Mouse (Mus musculus) kidney, embryonic 14.5 days (tissue): Measurements from ENCODE around the gene Grk2. TPM values are rescaled to one million over a fixed set of nuclear protein-coding genes. Genes with fewer than 3 reads are reported as not detected.
"Not testable (repeated sequence)": the region's sequence is repeated elsewhere in the genome, so short reads cannot be mapped to it uniquely, and the experiment has no call there.

Experiments
- ATAC-seq: fragments of 200-750 bp; cut with Nextera tagmentation; 2 replicates; pipeline ENCODE4 v1.8.0; 2017; ENCODE audit warnings: moderate number of reproducible peaks, mild to moderate bottlenecking, moderate TSS enrichment, moderate library complexity; ENCODE audit not compliant: low FRiP score, low TSS enrichment
- H3K27ac ChIP-seq: fragments of 300-500 bp; sonication (generic); 2 replicates; pipeline ENCODE4 v1.5.1; 2014; ENCODE audit warnings: low read depth, mild to moderate bottlenecking, low read length, moderate library complexity, mixed read lengths
- H3K27me3 ChIP-seq: fragments of 300-500 bp; sonication (generic); 2 replicates; pipeline ENCODE4 v1.6.1; 2014; ENCODE audit warnings: mild to moderate bottlenecking, low read length; ENCODE audit not compliant: control insufficient read depth, insufficient read depth
- H3K36me3 ChIP-seq: fragments of 300-500 bp; sonication (generic); 2 replicates; pipeline ENCODE4 v1.6.1; 2014; ENCODE audit warnings: low read length, mixed read lengths; ENCODE audit not compliant: control insufficient read depth, insufficient read depth
- H3K4me1 ChIP-seq: fragments of 300-500 bp; sonication (generic); 2 replicates; pipeline ENCODE4 v1.6.1; 2014; ENCODE audit warnings: low read length, mixed read lengths; ENCODE audit not compliant: control insufficient read depth, insufficient read depth
- H3K4me2 ChIP-seq: fragments of 300-500 bp; sonication (generic); replicated peaks from 2 replicates; pipeline ENCODE4 v1.6.1; 2014; ENCODE audit warnings: low read depth, mild to moderate bottlenecking, low read length
- H3K4me3 ChIP-seq: fragments of 300-500 bp; sonication (generic); 2 replicates; pipeline ENCODE4 v1.5.1; 2014; ENCODE audit warnings: mild to moderate bottlenecking, low read length
- H3K9ac ChIP-seq: fragments of 300-500 bp; sonication (generic); 2 replicates; pipeline ENCODE4 v1.6.1; 2014; ENCODE audit warnings: low read depth, mild to moderate bottlenecking, low read length, moderate library complexity
- H3K9me3 ChIP-seq: fragments of 300-500 bp; sonication (generic); 2 replicates; pipeline ENCODE4 v1.6.1; 2016; ENCODE audit warnings: low read length; ENCODE audit not compliant: control insufficient read depth
- WGBS: fragments of 180-500 bp; shearing (Covaris S2); extraction: QIAGEN DNeasy Blood & Tissue Kit; methylation state at CpG from one replicate; pipeline ENCODE4 v1.1.7; 2014; 5-methylcytosine and 5-hydroxymethylcytosine counted together
- microRNA-seq: library from miRNA; unstranded; fragments of <30 nt; microRNA quantifications from one replicate; pipeline ENCODE4, GENCODE M21; 2016
- polyA plus RNA-seq: library from polyadenylated mRNA; unstranded; fragments of >200 nt; fragmentation: Nextera tagmentation; extraction: Ambion mirVana; gene quantifications from 2 replicates; pipeline ENCODE4 v1.2.1, GENCODE M21; 2014

Gene Grk2
- polyA plus RNA-seq, 1 experiment from 2014 or later: 17.7 TPM

DNA sequence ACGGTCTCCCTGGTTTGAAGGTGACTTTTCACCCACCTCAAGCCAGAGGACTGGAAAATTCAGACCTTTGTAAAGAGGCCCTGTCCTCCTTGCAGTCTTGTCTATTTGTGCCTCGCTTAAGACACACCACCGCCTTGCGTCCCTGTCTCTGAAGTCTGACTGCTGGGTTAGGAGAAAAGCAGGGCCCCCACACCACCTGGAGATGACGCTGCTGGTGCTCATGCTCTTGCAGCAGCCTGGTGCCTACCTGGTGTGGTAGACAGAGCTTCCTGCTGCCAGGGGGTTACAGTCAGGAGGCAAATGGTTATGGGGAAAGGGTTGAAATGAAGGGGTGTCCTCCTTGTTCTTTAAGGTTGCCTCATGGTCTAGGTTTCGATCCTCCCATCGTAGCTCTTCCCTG is 51.8 kb downstream of the Grk2 start:
- no peak for ATAC-seq
- Histone ChIP-seq H3K4me3 (no peak overlapping the region), H3K9ac (no peak overlapping the region), H3K27me3 (no peaks in the 10 kb centered on the region; the same call in 1 of the 2 replicates), H3K4me2 (no peak overlapping the region), H3K9me3 (no peaks in the 10 kb centered on the region), H3K36me3 (no peaks in the 10 kb centered on the region), H3K4me1 (0 out of 2 replicates have a peak, but pooled peaks cover 3% of the 10 kb centered on the region), H3K27ac (no peak overlapping the region)
- WGBS: 87% methylated on average over 7 of the region's 7 CpGs

DNA sequence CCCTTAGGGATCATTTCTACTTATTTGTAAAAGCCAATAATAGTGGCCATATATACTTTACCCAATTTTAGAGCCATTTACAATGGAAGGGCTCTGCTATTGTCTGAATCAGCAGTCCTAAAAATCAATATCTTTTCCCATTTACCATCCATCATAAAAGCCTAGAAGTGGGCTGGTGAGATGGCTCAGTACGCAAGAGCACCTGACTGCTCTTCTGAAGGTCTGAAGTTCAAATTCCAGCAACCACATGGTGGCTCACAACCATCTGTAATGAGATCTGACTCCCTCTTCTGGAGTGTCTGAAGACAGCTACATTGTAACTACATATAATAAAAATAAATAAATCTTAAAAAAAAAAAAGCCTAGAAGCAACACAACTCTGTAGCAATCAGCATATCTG is 57.3 kb downstream of the Grk2 start:
- not testable (repeated sequence) for ATAC-seq, H3K4me3 ChIP-seq, H3K27me3 ChIP-seq, H3K4me2 ChIP-seq, H3K9me3 ChIP-seq, H3K9ac ChIP-seq, H3K36me3 ChIP-seq, H3K27ac ChIP-seq, H3K4me1 ChIP-seq
- 69% methylated on average over 1 of the region's 1 CpGs for WGBS

DNA sequence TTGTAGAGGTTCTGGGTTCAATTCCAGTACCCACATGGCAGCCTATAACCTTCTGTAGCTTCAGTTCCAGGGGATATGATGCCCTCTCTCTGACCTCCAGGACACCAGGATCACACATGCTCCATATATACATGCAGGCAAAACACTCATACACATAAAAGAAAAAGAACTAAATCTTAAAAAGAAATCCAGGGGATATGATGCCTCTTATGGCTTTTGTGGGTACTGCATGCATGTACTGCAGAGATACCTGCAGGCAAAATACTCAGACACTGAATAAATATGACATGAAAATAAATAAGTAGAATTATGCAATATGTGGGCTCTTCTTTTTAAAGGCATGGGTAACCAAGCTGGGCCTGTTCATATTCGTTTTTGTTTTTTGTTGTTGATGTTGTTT is 59.0 kb downstream of the Grk2 start:
- Histone ChIP-seq H3K4me2 (no peak overlapping the region), H3K27ac (no peak overlapping the region)
- WGBS: 56% methylated on average over 1 of the region's 1 CpGs

DNA sequence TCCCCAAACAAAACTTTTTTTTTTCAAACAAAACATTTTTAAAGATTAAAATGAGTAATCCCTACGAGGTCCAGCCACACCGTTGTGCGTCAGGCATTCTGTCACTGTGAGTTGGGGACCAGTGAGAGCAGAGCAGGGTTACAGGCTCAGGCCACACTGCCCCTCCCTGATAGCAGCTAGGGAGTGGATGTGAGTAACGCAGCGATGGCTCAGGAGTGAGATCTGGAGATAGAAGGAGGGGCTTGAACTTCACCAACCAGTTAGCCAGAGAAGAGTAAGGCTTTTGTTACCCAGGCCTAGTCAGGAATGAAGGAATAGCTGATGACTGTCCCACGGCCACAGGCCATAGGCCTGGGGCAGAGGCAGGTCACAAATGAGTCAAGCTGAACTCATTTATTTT is 61.2 kb downstream of the Grk2 start:
- Histone ChIP-seq H3K4me1 (no peaks in the 10 kb centered on the region), H3K36me3 (no peaks in the 10 kb centered on the region), H3K4me3 (no peak overlapping the region), H3K4me2 (no peak overlapping the region), H3K27me3 (no peaks in the 10 kb centered on the region; the same call in 1 of the 2 replicates), H3K27ac (no peak overlapping the region), H3K9ac (no peak overlapping the region), H3K9me3 (no peaks in the 10 kb centered on the region)
- no peak for ATAC-seq
- WGBS: 79% methylated on average over 6 of the region's 6 CpGs

More for the DNA sequence above, 59.0 kb downstream of the Grk2 start:
- Histone ChIP-seq H3K9me3 (no peaks in the 10 kb centered on the region), H3K9ac (no peak overlapping the region), H3K4me1 (no peaks in the 10 kb centered on the region), H3K4me3 (no peak overlapping the region), H3K36me3 (no peaks in the 10 kb centered on the region), H3K27me3 (no peaks in the 10 kb centered on the region; the same call in 1 of the 2 replicates)
- ATAC-seq: no peak

DNA sequence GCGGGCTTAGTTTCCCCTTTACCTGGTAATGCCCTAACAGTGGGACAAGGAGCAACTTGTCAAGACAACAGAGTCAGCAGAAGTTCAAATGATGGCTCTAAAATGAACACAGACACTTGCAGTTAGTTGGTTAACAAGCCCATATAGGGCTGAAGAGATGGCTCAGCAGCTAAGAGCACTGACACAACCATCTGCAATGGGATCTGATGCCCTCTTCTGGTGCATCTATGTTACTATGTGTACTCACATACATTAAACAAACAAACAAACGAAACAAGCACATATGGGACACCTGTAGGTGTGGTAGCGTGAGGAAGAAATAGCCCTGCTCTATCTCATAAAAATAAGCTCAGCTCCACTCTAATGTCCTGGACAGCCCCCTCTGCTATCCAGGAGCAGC is 63.6 kb downstream of the Grk2 start:
- Histone ChIP-seq H3K9me3 (no peaks in the 10 kb centered on the region), H3K36me3 (no peaks in the 10 kb centered on the region), H3K9ac (no peak overlapping the region), H3K4me3 (no peak overlapping the region), H3K4me2 (no peak overlapping the region), H3K27me3 (no peaks in the 10 kb centered on the region), H3K27ac (no peak overlapping the region), H3K4me1 (no peaks in the 10 kb centered on the region)
- ATAC-seq: no peak
- 68% methylated on average over 3 of the region's 3 CpGs for WGBS

DNA sequence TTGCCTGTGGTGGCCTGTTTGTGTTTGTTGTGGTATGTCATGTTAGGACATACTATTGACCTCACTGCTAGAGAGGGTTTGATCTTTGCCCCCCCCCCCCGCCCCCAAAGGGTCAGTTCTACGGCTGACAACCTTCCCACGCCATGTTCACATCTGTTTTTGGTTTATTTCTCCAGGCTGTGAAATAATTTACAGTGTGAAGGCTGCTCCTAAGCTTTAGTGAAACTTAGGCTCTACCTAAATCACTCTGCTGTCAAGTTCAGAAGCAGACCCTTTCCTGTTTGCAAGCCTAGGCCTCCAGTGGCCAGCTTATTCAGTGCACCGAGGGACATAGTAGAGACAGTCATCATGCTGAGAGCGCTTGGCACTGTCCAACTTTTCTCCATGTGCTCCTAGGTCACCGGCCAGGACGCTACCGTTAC is 65.8 kb downstream of the Grk2 start:
- ATAC-seq: peak; percentile 79
- H3K27me3 ChIP-seq: no peaks in the 10 kb centered on the region
- no peak overlapping the region for H3K4me2 ChIP-seq
- H3K9ac ChIP-seq: no peak overlapping the region
- H3K27ac ChIP-seq: no peak overlapping the region
- H3K9me3 ChIP-seq: no peaks in the 10 kb centered on the region
- no peak overlapping the region for H3K4me3 ChIP-seq
- 31% methylated on average over 8 of the region's 8 CpGs for WGBS
- no peaks in the 10 kb centered on the region for H3K36me3 ChIP-seq
- no peaks in the 10 kb centered on the region for H3K4me1 ChIP-seq

Small RNA genes within 50 kb of the gene (microRNA-seq; reads per million reads assigned to microRNA genes)
- not detected for gene Mir6985

Other genes starting within 250 kb of the Grk2 start
- gene Gstp3, start 246.7 kb downstream of the Grk2 start, polyA plus RNA-seq: 0.34 TPM in 1 of 2 replicates, not detected in the other
- gene Cabp2, start 224.6 kb downstream of the Grk2 start, polyA plus RNA-seq: not detected in 2 replicates
- 116 and 121 TPM in 2 replicates for gene Cdk2ap2, start 209.0 kb downstream of the Grk2 start, polyA plus RNA-seq
- gene Pitpnm1, start 206.2 kb downstream of the Grk2 start, polyA plus RNA-seq: 14.0 and 15.8 TPM in 2 replicates
- 92.0 and 97.5 TPM in 2 replicates for gene Aip, start 180.4 kb downstream of the Grk2 start, polyA plus RNA-seq
- not detected in 2 replicates for gene Gpr152, start 166.4 kb downstream of the Grk2 start, polyA plus RNA-seq
- gene Cabp4, start 162.2 kb downstream of the Grk2 start, polyA plus RNA-seq: 0.06 and 0.09 TPM in 2 replicates
- gene Coro1b, start 157.6 kb downstream of the Grk2 start, polyA plus RNA-seq: 132 and 156 TPM in 2 replicates
- 0.57 and 0.80 TPM in 2 replicates for gene Ptprcap, start 152.6 kb downstream of the Grk2 start, polyA plus RNA-seq
- 33.4 and 42.0 TPM in 2 replicates for gene Rps6kb2, start 142.9 kb downstream of the Grk2 start, polyA plus RNA-seq
- gene Carns1, start 130.7 kb downstream of the Grk2 start, polyA plus RNA-seq: 1.7 and 1.9 TPM in 2 replicates
- 2.7 and 3.2 TPM in 2 replicates for gene Tbc1d10c, start 114.9 kb downstream of the Grk2 start, polyA plus RNA-seq
- 987 and 1,041 TPM in 2 replicates for gene Ppp1ca, start 114.2 kb downstream of the Grk2 start, polyA plus RNA-seq
- 34.7 and 39.5 TPM in 2 replicates for gene Rad9a, start 104.6 kb downstream of the Grk2 start, polyA plus RNA-seq
- gene Clcf1, start 92.0 kb downstream of the Grk2 start, polyA plus RNA-seq: 5.7 and 5.9 TPM in 2 replicates
- not detected in 2 replicates for gene AC109138.7, start 91.9 kb downstream of the Grk2 start, polyA plus RNA-seq
- gene Pold4, start 74.3 kb downstream of the Grk2 start, polyA plus RNA-seq: 26.4 and 28.2 TPM in 2 replicates
- gene Ssh3, start 37.0 kb downstream of the Grk2 start, polyA plus RNA-seq: 10.7 and 13.0 TPM in 2 replicates
- gene Ankrd13d, start 23.1 kb downstream of the Grk2 start, polyA plus RNA-seq: 5.2 and 8.3 TPM in 2 replicates
- 43.4 and 69.6 TPM in 2 replicates for gene Kdm2a, start 92.1 kb upstream of the Grk2 start, polyA plus RNA-seq
- 40.7 and 43.4 TPM in 2 replicates for gene Rhod, start 133.2 kb upstream of the Grk2 start, polyA plus RNA-seq
- gene Syt12, start 171.2 kb upstream of the Grk2 start, polyA plus RNA-seq: 2.2 and 2.4 TPM in 2 replicates
- not detected in 2 replicates for gene 2010003K11Rik, start 192.4 kb upstream of the Grk2 start, polyA plus RNA-seq
- gene Pcx, start 204.2 kb upstream of the Grk2 start, polyA plus RNA-seq: 10.0 and 16.7 TPM in 2 replicates